Mouse (Mus musculus): ENCODE results near the gene Msmo1. TPM values are rescaled to one million over a fixed set of nuclear protein-coding genes. Genes with fewer than 3 reads are reported as not detected.

Gene Msmo1
- total RNA-seq, 2 experiments from 2014 or later = 3.0 to 5.5 TPM

DNA sequence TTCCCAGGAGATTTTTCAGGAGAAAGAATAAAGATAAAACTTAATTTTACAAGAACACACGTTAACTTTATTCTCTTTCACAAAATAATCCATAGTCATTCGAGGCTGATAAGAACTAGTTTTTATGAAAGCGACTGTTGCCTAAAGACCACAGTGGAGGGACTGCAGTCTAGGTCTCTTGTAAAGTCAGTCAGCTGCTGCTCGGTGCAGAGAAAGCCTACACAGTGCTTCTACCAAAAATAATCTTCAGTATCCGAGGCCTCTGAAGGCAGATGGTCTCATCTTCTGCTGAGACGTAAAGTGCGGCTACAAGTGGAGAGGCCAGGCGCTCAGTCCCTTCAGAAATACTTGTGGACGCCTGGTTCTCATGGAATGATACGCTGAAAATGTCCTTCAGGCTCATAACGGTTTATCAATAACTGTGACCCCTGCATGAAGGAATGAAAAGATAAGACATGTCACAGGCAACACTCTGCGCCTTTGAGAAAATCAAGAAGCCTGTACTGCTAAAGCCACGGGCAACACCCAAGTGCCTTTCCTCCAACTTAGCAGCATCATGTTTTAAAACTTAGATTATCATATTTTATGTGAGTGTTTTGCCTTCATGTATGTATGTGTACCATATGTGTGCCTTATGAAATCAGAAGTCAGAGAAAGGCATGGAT is 7.1 kb upstream of the Msmo1 start:
- no peak for DNase-seq
- no peak overlapping the region for H3K27ac ChIP-seq
- no peak for TF ChIP-seq CTCF (IDR thresholded peaks at IDR 0.05)

DNA sequence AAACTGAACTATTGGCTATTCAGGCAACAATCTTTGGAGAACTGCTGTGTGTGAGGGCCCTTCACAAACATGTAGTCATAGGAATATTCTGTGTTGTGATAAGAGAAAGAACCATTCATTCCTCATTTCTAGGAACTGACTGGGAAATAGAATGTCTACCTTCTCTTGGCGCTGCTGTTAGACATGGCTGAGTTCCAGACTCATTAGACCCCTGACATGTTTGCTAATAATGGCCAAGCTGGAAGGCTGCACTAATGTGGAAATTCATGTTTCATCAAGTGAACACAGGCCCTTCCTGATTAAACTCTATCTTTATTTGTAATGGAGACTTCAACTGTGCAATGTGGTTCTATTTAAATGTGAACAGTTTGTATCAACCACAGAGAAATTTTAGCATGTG is 5.3 kb upstream of the Msmo1 start:
- intact Hi-C loops (cut with DNase I) = no loop called here
- no peak for DNase-seq
- no peak for TF ChIP-seq CTCF (IDR thresholded peaks at IDR 0.05)
- H3K27ac ChIP-seq = no peak overlapping the region
- H3K4me3 ChIP-seq = no peak overlapping the region

More for the DNA sequence above, 7.1 kb upstream of the Msmo1 start:
- intact Hi-C loops (cut with DNase I) = no loop called here
- no peak overlapping the region for H3K4me3 ChIP-seq

DNA sequence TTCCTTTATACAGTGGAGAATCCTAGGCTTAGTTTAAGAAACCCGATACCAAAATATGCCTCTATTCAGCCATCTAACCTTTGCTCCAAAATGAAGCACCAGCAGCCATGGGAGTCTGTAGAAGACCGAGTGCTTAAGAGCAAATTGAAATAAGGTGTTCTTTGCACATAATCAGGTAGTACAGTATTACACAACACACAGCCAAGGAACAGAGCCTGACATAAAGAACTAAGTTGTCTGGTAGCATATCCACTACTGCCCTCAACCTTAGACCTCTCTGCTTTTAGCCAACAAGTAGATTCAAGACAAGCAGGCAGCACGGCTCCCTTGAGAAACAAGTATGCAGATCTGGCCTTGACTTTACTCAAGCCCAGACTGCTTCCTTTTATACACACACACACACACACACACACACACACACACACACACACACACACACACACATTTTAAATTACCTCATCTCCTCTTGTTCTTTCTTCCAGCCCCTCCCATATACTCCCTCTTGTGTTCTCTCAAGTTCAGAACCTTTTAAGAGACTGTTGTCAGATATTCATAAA is 3.3 kb upstream of the Msmo1 start:
- Histone ChIP-seq H3K4me3 (no peak overlapping the region), H3K27ac (no peak overlapping the region)
- intact Hi-C loops (cut with DNase I) = no loop called here
- no peak for TF ChIP-seq CTCF (IDR thresholded peaks at IDR 0.05)
- DNase-seq = no peak

DNA sequence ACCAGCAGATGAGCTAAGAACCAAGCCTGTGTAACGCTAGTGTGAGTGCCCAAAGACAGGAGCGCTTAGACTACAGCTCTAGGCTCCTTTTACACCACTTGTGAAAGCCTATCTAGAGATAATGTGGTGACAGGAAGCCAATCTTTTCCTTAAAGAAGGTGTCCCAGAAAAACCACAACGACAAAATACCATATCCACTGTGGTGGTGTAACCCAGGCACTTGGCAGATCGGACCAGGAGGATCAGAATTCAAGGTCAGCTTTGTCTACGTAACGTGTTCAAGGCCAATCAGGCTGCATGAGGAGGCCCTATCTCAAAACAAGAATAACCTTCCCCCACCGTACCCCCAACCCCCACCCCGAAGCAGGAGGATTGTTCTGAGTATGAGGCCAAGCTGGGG is 1.6 kb upstream of the Msmo1 start:
- Histone ChIP-seq H3K27ac (no peak overlapping the region), H3K4me3 (no peak overlapping the region)
- TF ChIP-seq CTCF (IDR thresholded peaks at IDR 0.05) = no peak
- intact Hi-C loops (cut with DNase I) = no loop called here
- no peak for DNase-seq

DNA sequence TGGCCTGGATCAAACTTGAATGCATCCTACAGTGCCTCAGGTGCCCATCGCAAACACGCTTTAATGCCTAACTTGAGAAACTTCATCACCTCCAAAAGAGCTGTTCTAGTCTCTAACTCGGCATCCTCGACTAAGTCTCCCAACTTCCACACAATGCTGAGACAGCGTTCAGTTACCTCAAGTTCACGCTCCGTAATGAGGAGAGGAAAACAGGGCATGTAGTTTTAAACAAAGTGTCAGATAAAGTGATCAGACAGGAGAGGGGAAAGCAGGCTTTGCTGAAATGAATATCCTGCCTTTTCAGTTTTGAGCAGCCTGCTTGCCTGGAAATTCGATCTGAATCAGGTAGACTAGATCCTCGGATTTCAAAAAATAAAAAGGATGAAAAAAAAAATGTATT is 996 bp downstream of the Msmo1 start:
- no peak for TF ChIP-seq CTCF (IDR thresholded peaks at IDR 0.05)
- DNase-seq = no peak
- intact Hi-C loops (cut with DNase I) = loop anchor here (5.0 kb wide), 2 partner anchors 120 to 215 kb away; partner anchors contain the start of genes Klhl2 and Tmem192
- Histone ChIP-seq H3K27ac (peak overlapping the region; percentile 86), H3K4me3 (peak overlapping the region; percentile 84)

DNA sequence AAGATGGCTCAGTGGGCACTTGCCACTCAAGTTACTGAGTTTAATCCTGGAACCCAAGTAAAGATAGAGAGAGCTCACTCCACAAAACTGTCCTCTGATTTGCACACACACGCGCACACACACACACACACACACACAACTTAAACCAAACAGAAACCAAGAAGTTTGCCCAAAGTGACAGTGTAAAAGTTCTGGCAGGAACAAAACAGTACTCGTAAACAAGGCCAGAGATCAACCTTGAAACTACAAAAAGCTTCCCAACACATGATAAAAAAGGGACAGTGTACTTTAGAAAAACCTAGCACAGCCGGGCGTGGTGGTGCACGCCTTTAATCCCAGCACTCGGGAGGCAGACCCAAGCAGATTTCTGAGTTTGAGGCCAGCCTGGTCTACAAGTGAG is 5.4 kb downstream of the Msmo1 start:
- intact Hi-C loops (cut with DNase I) = no loop called here
- TF ChIP-seq CTCF (IDR thresholded peaks at IDR 0.05) = no peak
- no peak overlapping the region for H3K4me3 ChIP-seq
- DNase-seq = no peak
- H3K27ac ChIP-seq = no peak overlapping the region

DNA sequence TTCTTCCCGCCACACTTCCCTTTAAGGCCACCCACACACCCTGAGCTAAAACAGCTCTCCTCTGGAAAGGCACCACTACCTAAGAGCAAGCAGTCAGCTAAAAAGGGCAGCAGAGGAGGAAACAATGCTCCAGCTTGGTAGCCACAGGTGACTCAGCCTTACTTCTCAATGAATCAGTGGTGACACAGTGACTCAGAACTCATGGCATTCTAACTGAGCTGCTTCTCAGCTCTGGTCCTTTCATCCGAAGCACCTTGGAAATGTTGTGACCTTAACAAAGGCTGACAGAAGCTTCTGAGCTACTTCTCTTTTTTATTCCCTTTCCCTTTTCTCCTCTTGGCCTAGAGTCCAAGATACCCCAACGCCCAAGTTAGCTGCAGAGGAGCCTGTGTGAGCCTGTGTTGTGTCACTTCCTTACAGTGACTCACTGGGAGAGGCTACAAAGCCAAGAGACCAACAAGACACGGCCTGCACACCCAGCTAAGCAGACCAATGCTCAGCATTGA is 7.3 kb downstream of the Msmo1 start:
- intact Hi-C loops (cut with DNase I) = no loop called here
- no peak overlapping the region for H3K4me3 ChIP-seq
- DNase-seq = no peak
- H3K27ac ChIP-seq = no peak overlapping the region
- no peak for TF ChIP-seq CTCF (IDR thresholded peaks at IDR 0.05)

DNA sequence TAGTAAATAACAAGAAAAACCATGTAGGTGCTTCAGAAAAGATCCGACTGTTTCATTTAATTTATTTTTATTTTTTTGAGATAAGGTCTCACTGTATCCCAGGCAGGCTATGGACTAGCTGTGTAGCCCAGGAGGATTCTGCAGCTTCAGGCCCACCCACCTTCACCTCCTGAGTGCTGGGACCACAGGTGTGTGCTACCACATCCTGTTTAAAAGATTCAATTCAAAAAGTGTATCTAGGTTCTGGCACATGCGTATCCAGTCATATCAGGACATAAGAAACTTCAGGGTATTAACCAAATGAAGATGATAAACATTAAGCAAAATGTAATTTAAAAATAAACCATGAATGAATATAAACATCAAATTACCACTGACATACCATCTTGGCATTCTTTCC is 10.4 kb downstream of the Msmo1 start:
- TF ChIP-seq CTCF (IDR thresholded peaks at IDR 0.05) = no peak
- intact Hi-C loops (cut with DNase I) = no loop called here
- no peak for DNase-seq
- Histone ChIP-seq H3K27ac (no peak overlapping the region), H3K4me3 (no peak overlapping the region)

DNA sequence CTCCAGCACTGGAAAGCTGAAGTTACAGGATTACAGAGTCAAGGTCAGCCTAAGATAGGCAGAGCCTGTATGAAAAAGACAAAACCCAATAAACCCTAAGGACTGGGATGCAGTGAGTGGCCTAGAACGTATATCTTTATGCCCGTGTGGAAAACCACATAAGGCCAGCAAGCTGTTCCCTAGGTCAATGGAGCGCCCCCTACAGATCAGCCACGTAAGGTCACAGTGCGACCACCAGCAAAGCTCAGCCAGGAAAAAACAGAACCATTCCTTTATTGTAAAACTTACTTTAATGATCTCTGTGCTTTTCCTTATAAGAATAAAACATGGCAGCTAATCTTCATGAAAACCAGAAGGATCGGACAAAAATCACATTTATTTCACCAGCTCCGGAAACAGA is 15.7 kb downstream of the Msmo1 start:
- Histone ChIP-seq H3K4me3 (no peak overlapping the region), H3K27ac (no peak overlapping the region)
- TF ChIP-seq CTCF (IDR thresholded peaks at IDR 0.05) = no peak
- intact Hi-C loops (cut with DNase I) = no loop called here
- no peak for DNase-seq

DNA sequence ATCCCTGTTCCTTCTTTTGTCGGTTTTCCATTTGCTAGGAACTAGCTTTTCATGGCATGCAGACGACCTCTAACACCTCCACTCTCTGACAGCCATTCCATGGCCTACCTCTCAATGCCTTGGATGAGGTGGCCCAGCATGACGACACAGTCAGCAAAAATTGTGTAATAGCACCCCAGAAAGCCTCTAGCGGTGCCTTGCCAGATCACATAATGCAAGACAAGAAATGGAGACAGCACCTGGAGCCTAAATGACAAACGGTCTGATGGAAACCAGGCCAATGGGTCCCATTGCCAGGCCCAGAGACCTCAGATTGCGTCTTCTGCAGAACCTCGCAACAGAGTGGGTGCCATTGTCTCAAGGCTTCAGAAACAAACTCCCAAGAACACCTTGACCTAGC is 21.1 kb downstream of the Msmo1 start:
- Histone ChIP-seq H3K27ac (no peak overlapping the region), H3K4me3 (no peak overlapping the region)
- no peak for TF ChIP-seq CTCF (IDR thresholded peaks at IDR 0.05)
- intact Hi-C loops (cut with DNase I) = no loop called here
- no peak for DNase-seq

DNA sequence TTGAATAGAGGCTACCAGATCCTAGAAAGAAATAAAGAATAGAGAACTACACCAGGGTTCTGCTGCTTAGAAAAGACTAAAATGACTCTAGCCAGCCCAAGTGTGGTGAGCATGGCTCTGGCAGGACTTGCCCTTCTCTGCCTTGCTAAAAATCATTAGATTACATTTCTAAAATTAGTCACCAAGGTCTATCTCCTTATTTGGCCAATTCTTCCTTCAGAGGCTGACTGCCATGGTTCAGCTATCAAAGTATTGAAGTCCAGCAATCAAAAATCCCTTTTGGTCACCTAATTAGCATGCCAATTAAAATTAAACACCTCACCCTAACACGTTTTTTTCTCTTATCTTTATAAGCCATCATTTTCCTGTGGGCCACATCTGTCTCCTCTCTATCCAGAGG is 22.0 kb downstream of the Msmo1 start:
- no peak for TF ChIP-seq CTCF (IDR thresholded peaks at IDR 0.05)
- DNase-seq = no peak
- Histone ChIP-seq H3K4me3 (no peak overlapping the region), H3K27ac (no peak overlapping the region)
- intact Hi-C loops (cut with DNase I) = no loop called here

DNA sequence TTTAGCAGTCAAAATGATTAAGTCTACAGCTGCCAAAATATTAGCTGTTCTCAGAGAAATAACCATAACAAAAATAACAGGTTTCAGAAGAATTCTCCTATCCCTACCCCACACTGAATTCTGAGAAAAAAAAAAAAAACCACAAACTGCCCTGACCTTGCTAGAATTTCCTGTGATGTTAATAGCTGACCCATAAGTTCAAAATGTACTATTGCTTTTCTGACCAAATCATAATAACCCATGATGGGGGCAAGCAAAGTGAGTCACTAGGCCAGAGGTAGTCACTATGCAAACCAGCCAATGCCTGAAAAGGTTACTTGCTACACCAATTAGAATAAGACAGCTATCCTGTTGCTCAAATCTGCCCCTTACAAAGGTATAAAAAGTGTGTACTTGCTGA is 26.1 kb downstream of the Msmo1 start:
- DNase-seq = no peak
- Histone ChIP-seq H3K4me3 (no peak overlapping the region), H3K27ac (no peak overlapping the region)
- no peak for TF ChIP-seq CTCF (IDR thresholded peaks at IDR 0.05)
- intact Hi-C loops (cut with DNase I) = no loop called here

DNA sequence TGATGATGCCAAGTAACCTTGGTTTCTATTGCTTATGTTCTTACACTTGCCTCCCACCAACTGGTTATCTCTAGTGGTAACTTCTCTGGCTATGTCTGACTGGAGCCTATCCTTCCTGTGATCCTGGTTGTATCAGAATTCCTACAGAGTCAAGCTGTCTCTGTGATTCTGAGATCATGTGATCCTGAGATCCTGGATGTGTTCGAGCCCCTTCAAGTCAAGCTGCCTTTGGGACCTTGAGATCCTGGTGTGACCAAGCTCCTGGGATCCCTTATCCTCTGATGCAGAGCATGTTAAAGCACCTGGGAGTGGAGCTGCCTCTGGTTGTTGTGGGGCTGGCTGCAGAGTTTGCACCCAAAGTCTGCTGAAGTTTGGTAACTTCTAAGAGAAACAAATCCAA is 30.4 kb downstream of the Msmo1 start:
- intact Hi-C loops (cut with DNase I) = no loop called here

More for the DNA sequence above, 30.4 kb downstream of the Msmo1 start:
- no peak for DNase-seq
- no peak overlapping the region for H3K4me3 ChIP-seq
- no peak overlapping the region for H3K27ac ChIP-seq
- no peak for TF ChIP-seq CTCF (IDR thresholded peaks at IDR 0.05)

Measured in gastrocnemius, adult 2 months (tissue).